Mouse (Mus musculus): ENCODE measurements around the gene Rap1gds1. TPM values are rescaled to one million over a fixed set of nuclear protein-coding genes. Genes with fewer than 3 reads are reported as not detected.
A peak's percentile ranks its signal among the peaks of the same experiment; 100 is the strongest.

Gene Rap1gds1
- polyA plus RNA-seq, 1 experiment from 2014 or later = 14.8 TPM

- WGBS (ENCODE audit: insufficient replicate concordance) = 53% methylated on average over 4 of the region's 4 CpGs
- Histone ChIP-seq H3K36me3 (ENCODE audit: control insufficient read depth, insufficient read depth) (no peaks in the 10 kb centered on the region), H3K4me1 (ENCODE audit: control insufficient read depth, low read depth, low read length) (peaks cover 2% of the 10 kb centered on the region; the same call in 1 of the 2 replicates), H3K9ac (ENCODE audit: low read depth, low read length) (no peak overlapping the region), H3K27me3 (ENCODE audit: control insufficient read depth, insufficient read depth, low read depth, low read length) (no peaks in the 10 kb centered on the region), H3K4me3 (ENCODE audit: low read depth, low read length) (no peak overlapping the region), H3K4me2 (ENCODE audit: low read depth, low read length) (no peak overlapping the region), H3K27ac (ENCODE audit: low read length) (no peak overlapping the region), H3K9me3 (replicated peaks; ENCODE audit: control insufficient read depth, low read length) (no peaks in the 10 kb centered on the region)
- ATAC-seq (ENCODE audit: low read depth) = no peak
Measured at GRCm38 (mm10) chr3:139069539-139069938, 5.5 kb downstream of the Rap1gds1 start.

- Histone ChIP-seq H3K4me1 (ENCODE audit: control insufficient read depth, low read depth, low read length) (no peaks in the 10 kb centered on the region), H3K9me3 (replicated peaks; ENCODE audit: control insufficient read depth, low read length) (no peaks in the 10 kb centered on the region), H3K27ac (ENCODE audit: low read length) (no peak overlapping the region), H3K27me3 (ENCODE audit: control insufficient read depth, insufficient read depth, low read depth, low read length) (no peaks in the 10 kb centered on the region), H3K9ac (ENCODE audit: low read depth, low read length) (no peak overlapping the region), H3K4me2 (ENCODE audit: low read depth, low read length) (no peak overlapping the region), H3K4me3 (ENCODE audit: low read depth, low read length) (no peak overlapping the region), H3K36me3 (ENCODE audit: control insufficient read depth, insufficient read depth) (no peaks in the 10 kb centered on the region)
- WGBS (ENCODE audit: insufficient replicate concordance) = 77% methylated on average over 9 of the region's 9 CpGs
- no peak for ATAC-seq (ENCODE audit: low read depth)
Measured at GRCm38 (mm10) chr3:139064076-139064475, 10.9 kb downstream of the Rap1gds1 start.

GRCm38 (mm10) chr3:139062088-139062487, 12.9 kb downstream of the Rap1gds1 start:
- Histone ChIP-seq H3K27me3 (ENCODE audit: control insufficient read depth, insufficient read depth, low read depth, low read length) (no peaks in the 10 kb centered on the region), H3K4me2 (ENCODE audit: low read depth, low read length) (no peak overlapping the region), H3K27ac (ENCODE audit: low read length) (no peak overlapping the region), H3K36me3 (ENCODE audit: control insufficient read depth, insufficient read depth) (no peaks in the 10 kb centered on the region), H3K4me1 (ENCODE audit: control insufficient read depth, low read depth, low read length) (no peaks in the 10 kb centered on the region), H3K9me3 (replicated peaks; ENCODE audit: control insufficient read depth, low read length) (no peaks in the 10 kb centered on the region), H3K9ac (ENCODE audit: low read depth, low read length) (no peak overlapping the region), H3K4me3 (ENCODE audit: low read depth, low read length) (no peak overlapping the region)
- 38% methylated on average over 3 of the region's 3 CpGs for WGBS (ENCODE audit: insufficient replicate concordance)
- 0 out of 2 replicates have a peak, but pooled peaks have one; percentile 24 for ATAC-seq (ENCODE audit: low read depth)

GRCm38 (mm10) chr3:139048701-139049622, 26.0 kb downstream of the Rap1gds1 start:
- no peak overlapping the region for H3K27ac ChIP-seq (ENCODE audit: low read length)
- WGBS (ENCODE audit: insufficient replicate concordance) = 64% methylated on average over 12 of the region's 12 CpGs
- H3K27me3 ChIP-seq (ENCODE audit: control insufficient read depth, insufficient read depth, low read depth, low read length) = no peaks in the 10 kb centered on the region
- no peaks in the 10 kb centered on the region for H3K9me3 ChIP-seq (replicated peaks; ENCODE audit: control insufficient read depth, low read length)
- no peak overlapping the region for H3K4me2 ChIP-seq (ENCODE audit: low read depth, low read length)
- H3K9ac ChIP-seq (ENCODE audit: low read depth, low read length) = no peak overlapping the region
- H3K4me3 ChIP-seq (ENCODE audit: low read depth, low read length) = no peak overlapping the region
- no peaks in the 10 kb centered on the region; the same call in none of the 2 replicates for H3K4me1 ChIP-seq (ENCODE audit: control insufficient read depth, low read depth, low read length)
- H3K36me3 ChIP-seq (ENCODE audit: control insufficient read depth, insufficient read depth) = no peaks in the 10 kb centered on the region
- no peak for ATAC-seq (ENCODE audit: low read depth)

- peak; percentile 58; the same call in 1 of the 2 replicates for ATAC-seq (ENCODE audit: low read depth)
- WGBS (ENCODE audit: insufficient replicate concordance) = 24% methylated on average over 3 of the region's 3 CpGs
Measured at GRCm38 (mm10) chr3:139042433-139042854, 32.6 kb downstream of the Rap1gds1 start.

GRCm38 (mm10) chr3:139041921-139042320, 33.1 kb downstream of the Rap1gds1 start:
- WGBS (ENCODE audit: insufficient replicate concordance) = 40% methylated on average over 4 of the region's 4 CpGs
- Histone ChIP-seq H3K4me2 (ENCODE audit: low read depth, low read length) (no peak overlapping the region), H3K27me3 (ENCODE audit: control insufficient read depth, insufficient read depth, low read depth, low read length) (no peaks in the 10 kb centered on the region)

More at GRCm38 (mm10) chr3:139042433-139042854, 32.6 kb downstream of the Rap1gds1 start:
- Histone ChIP-seq H3K4me3 (ENCODE audit: low read depth, low read length) (no peak overlapping the region), H3K4me2 (ENCODE audit: low read depth, low read length) (no peak overlapping the region), H3K9ac (ENCODE audit: low read depth, low read length) (no peak overlapping the region), H3K9me3 (replicated peaks; ENCODE audit: control insufficient read depth, low read length) (no peaks in the 10 kb centered on the region), H3K27me3 (ENCODE audit: control insufficient read depth, insufficient read depth, low read depth, low read length) (no peaks in the 10 kb centered on the region), H3K27ac (ENCODE audit: low read length) (no peak overlapping the region), H3K36me3 (ENCODE audit: control insufficient read depth, insufficient read depth) (no peaks in the 10 kb centered on the region), H3K4me1 (ENCODE audit: control insufficient read depth, low read depth, low read length) (no peaks in the 10 kb centered on the region)

GRCm38 (mm10) chr3:139037030-139037429, 38.0 kb downstream of the Rap1gds1 start:
- no peak overlapping the region for H3K4me3 ChIP-seq (ENCODE audit: low read depth, low read length)
- no peaks in the 10 kb centered on the region for H3K4me1 ChIP-seq (ENCODE audit: control insufficient read depth, low read depth, low read length)
- WGBS (ENCODE audit: insufficient replicate concordance) = 62% methylated on average over 4 of the region's 4 CpGs
- H3K9me3 ChIP-seq (replicated peaks; ENCODE audit: control insufficient read depth, low read length) = no peaks in the 10 kb centered on the region
- no peak overlapping the region for H3K4me2 ChIP-seq (ENCODE audit: low read depth, low read length)
- no peaks in the 10 kb centered on the region for H3K27me3 ChIP-seq (ENCODE audit: control insufficient read depth, insufficient read depth, low read depth, low read length)
- no peak for ATAC-seq (ENCODE audit: low read depth)
- no peaks in the 10 kb centered on the region for H3K36me3 ChIP-seq (ENCODE audit: control insufficient read depth, insufficient read depth)
- no peak overlapping the region for H3K27ac ChIP-seq (ENCODE audit: low read length)
- no peak overlapping the region for H3K9ac ChIP-seq (ENCODE audit: low read depth, low read length)

More at GRCm38 (mm10) chr3:139041921-139042320, 33.1 kb downstream of the Rap1gds1 start:
- Histone ChIP-seq H3K9ac (ENCODE audit: low read depth, low read length) (no peak overlapping the region), H3K4me1 (ENCODE audit: control insufficient read depth, low read depth, low read length) (no peaks in the 10 kb centered on the region), H3K36me3 (ENCODE audit: control insufficient read depth, insufficient read depth) (no peaks in the 10 kb centered on the region), H3K4me3 (ENCODE audit: low read depth, low read length) (no peak overlapping the region), H3K9me3 (replicated peaks; ENCODE audit: control insufficient read depth, low read length) (no peaks in the 10 kb centered on the region), H3K27ac (ENCODE audit: low read length) (peak overlapping the region; percentile 48; the same call in 1 of the 2 replicates)
- ATAC-seq (ENCODE audit: low read depth) = 0 out of 2 replicates have a peak, but pooled peaks have one; percentile 41

GRCm38 (mm10) chr3:139033179-139033578, 41.8 kb downstream of the Rap1gds1 start:
- no peak overlapping the region for H3K4me2 ChIP-seq (ENCODE audit: low read depth, low read length)
- H3K9ac ChIP-seq (ENCODE audit: low read depth, low read length) = no peak overlapping the region
- no peaks in the 10 kb centered on the region for H3K9me3 ChIP-seq (replicated peaks; ENCODE audit: control insufficient read depth, low read length)
- H3K4me1 ChIP-seq (ENCODE audit: control insufficient read depth, low read depth, low read length) = no peaks in the 10 kb centered on the region
- no peaks in the 10 kb centered on the region for H3K36me3 ChIP-seq (ENCODE audit: control insufficient read depth, insufficient read depth)
- 65% methylated on average over 6 of the region's 6 CpGs for WGBS (ENCODE audit: insufficient replicate concordance)
- no peak overlapping the region for H3K27ac ChIP-seq (ENCODE audit: low read length)
- no peaks in the 10 kb centered on the region for H3K27me3 ChIP-seq (ENCODE audit: control insufficient read depth, insufficient read depth, low read depth, low read length)
- H3K4me3 ChIP-seq (ENCODE audit: low read depth, low read length) = no peak overlapping the region
- ATAC-seq (ENCODE audit: low read depth) = no peak

- H3K4me2 ChIP-seq (ENCODE audit: low read depth, low read length) = no peak overlapping the region
- H3K27me3 ChIP-seq (ENCODE audit: control insufficient read depth, insufficient read depth, low read depth, low read length) = no peaks in the 10 kb centered on the region
- no peaks in the 10 kb centered on the region for H3K9me3 ChIP-seq (replicated peaks; ENCODE audit: control insufficient read depth, low read length)
- no peak for ATAC-seq (ENCODE audit: low read depth)
- no peaks in the 10 kb centered on the region for H3K4me1 ChIP-seq (ENCODE audit: control insufficient read depth, low read depth, low read length)
- WGBS (ENCODE audit: insufficient replicate concordance) = 80% methylated on average over 4 of the region's 4 CpGs
- no peaks in the 10 kb centered on the region for H3K36me3 ChIP-seq (ENCODE audit: control insufficient read depth, insufficient read depth)
- no peak overlapping the region for H3K27ac ChIP-seq (ENCODE audit: low read length)
- H3K9ac ChIP-seq (ENCODE audit: low read depth, low read length) = no peak overlapping the region
- no peak overlapping the region for H3K4me3 ChIP-seq (ENCODE audit: low read depth, low read length)
Measured at GRCm38 (mm10) chr3:139030644-139031227, 44.3 kb downstream of the Rap1gds1 start.

Measured in liver, embryonic 16.5 days (tissue).